Mouse (Mus musculus) testis, adult 2 months (tissue): Measurements from ENCODE around the gene Adipoq.

Source experiments
- CTCF ChIP-seq: fragments of 200-500 bp; IDR thresholded peaks from 2 replicates; pipeline ENCODE4 v1.5.1; 2012; ENCODE audit warnings: low read depth, mild to moderate bottlenecking, inconsistent platforms, low read length, moderate library complexity; ENCODE audit not compliant: control insufficient read depth, insufficient read depth, insufficient replicate concordance
- POLR2A ChIP-seq: fragments of 200-500 bp; IDR thresholded peaks from 2 replicates; pipeline ENCODE4 v1.6.1; 2012; ENCODE audit warnings: low read depth, mild to moderate bottlenecking, inconsistent platforms, low read length, moderate library complexity; ENCODE audit not compliant: control insufficient read depth

DNA sequence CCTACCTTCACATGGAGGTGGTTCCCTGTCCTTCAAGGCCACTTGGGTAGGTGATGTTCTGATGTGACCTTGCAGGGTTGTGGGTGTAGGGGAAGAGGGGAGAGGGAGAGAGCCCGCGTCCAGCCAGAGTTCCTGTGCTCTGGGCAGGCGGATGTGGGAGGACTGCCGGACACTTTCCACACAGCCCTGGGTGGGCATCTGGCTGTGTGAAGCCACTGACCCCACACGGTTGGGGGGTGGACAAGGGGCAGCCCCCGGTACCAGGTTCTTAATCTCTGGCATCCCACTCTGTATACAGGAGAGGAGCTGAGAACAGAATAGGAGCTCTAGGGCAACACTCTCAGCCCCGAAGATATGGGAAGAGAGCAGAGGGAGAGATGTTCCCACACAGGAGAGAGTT lies 12.0 kb downstream of the Adipoq start:
- TF ChIP-seq CTCF, result no peak
- TF ChIP-seq POLR2A, result no peak
